11 mouse cellular contexts compared by ENCODE assay signal in genomic region chr5:146385989-146386388, GRCm38 (mm10). TPM values are rescaled to one million over a fixed set of nuclear protein-coding genes. Genes with fewer than 3 reads are reported as not detected.
DNase-seq lines count a peak whose midpoint lies in the region; ATAC-seq and TF ChIP-seq lines count a peak whose summit lies in the region.
"Had no signal": no experiment of that assay in that cellular context is flagged by ENCODE, and none has a peak within 500 bp of the region (broad histone marks: within the 10 kb centered on the region; RNA-seq: fewer than 3 reads in every experiment).

No protein-coding gene starts in this region.

- no peak for ATAC-seq in midbrain, embryonic 13.5 days
- no peak for ATAC-seq in lung, postnatal 0 days

- WGBS in heart, embryonic 10.5 days, result 24% methylated on average over 13 of the region's 13 CpGs
- WGBS in hindbrain, embryonic 10.5 days, result 3% methylated on average over 13 of the region's 13 CpGs
- WGBS in midbrain, embryonic 13.5 days, result 2% methylated on average over 13 of the region's 13 CpGs
- 26% methylated on average over 13 of the region's 13 CpGs for WGBS in lung, postnatal 0 days

- H3K4me3 ChIP-seq in heart, embryonic 10.5 days, result peak overlapping the region; percentile 82; the same call in 1 of the 2 replicates
- H3K4me3 ChIP-seq in hindbrain, embryonic 10.5 days, result peak overlapping the region; percentile 84
- H3K4me3 ChIP-seq in midbrain, embryonic 13.5 days (replicated peaks), result peak overlapping the region; percentile 78
- H3K4me3 ChIP-seq in lung, postnatal 0 days (ENCODE audit: low read depth, low read length), result no peak overlapping the region

- H3K27me3 ChIP-seq in heart, embryonic 10.5 days (ENCODE audit: insufficient read depth, poor library complexity, severe bottlenecking), result peaks cover 16% of the 10 kb centered on the region; the same call in 1 of the 2 replicates
- H3K27me3 ChIP-seq in hindbrain, embryonic 10.5 days (ENCODE audit: insufficient read depth, poor library complexity, severe bottlenecking), result no peaks in the 10 kb centered on the region
- H3K27me3 ChIP-seq in midbrain, embryonic 13.5 days, result no peaks in the 10 kb centered on the region
- H3K27me3 ChIP-seq in lung, postnatal 0 days (replicated peaks; ENCODE audit: insufficient read depth, low read length), result 0 out of 2 replicates have a peak, but pooled peaks cover 3% of the 10 kb centered on the region

- 0 out of 2 replicates have a peak, but pooled peaks cover 2% of the 10 kb centered on the region for H3K36me3 ChIP-seq in heart, embryonic 10.5 days
- peaks cover 16% of the 10 kb centered on the region for H3K36me3 ChIP-seq in hindbrain, embryonic 10.5 days
- H3K36me3 ChIP-seq in midbrain, embryonic 13.5 days, result 0 out of 2 replicates have a peak, but pooled peaks cover 2% of the 10 kb centered on the region
- H3K36me3 ChIP-seq in lung, postnatal 0 days (ENCODE audit: insufficient read depth, low read length), result no peaks in the 10 kb centered on the region

- H3K9ac ChIP-seq in midbrain, embryonic 13.5 days (replicated peaks), result peak overlapping the region; percentile 74
- no peak overlapping the region for H3K9ac ChIP-seq in lung, postnatal 0 days (replicated peaks; ENCODE audit: low read depth)

- DNase-seq in heart, embryonic 10.5 days (ENCODE audit: low spot score), result no peak
- DNase-seq in heart, postnatal 10 days, result no peak
- peak; percentile 90 for DNase-seq in ZHBTc4 (ENCODE audit: low read depth, low spot score)
- DNase-seq in hindbrain, embryonic 10.5 days (ENCODE audit: low spot score), result peak; percentile 67
- DNase-seq in gastrocnemius, postnatal 10 days, result no peak
- no peak for DNase-seq in natural killer cell, adult 2 months (ENCODE audit: low spot score in 2 of 2)
- DNase-seq in lung, postnatal 0 days (ENCODE audit: low spot score), result no peak
- DNase-seq: B cell, adult 2 months; layer of hippocampus, postnatal 36 days had no signal

- intact Hi-C loops in heart, postnatal 10 days (cut with DNase I), result no loop called here

- H3K4me1 ChIP-seq in heart, embryonic 10.5 days, result peaks cover 6% of the 10 kb centered on the region; the same call in 1 of the 2 replicates
- peaks cover 14% of the 10 kb centered on the region for H3K4me1 ChIP-seq in hindbrain, embryonic 10.5 days (replicated peaks)
- peaks cover 8% of the 10 kb centered on the region for H3K4me1 ChIP-seq in midbrain, embryonic 13.5 days (replicated peaks)
- H3K4me1 ChIP-seq in lung, postnatal 0 days (ENCODE audit: insufficient read depth, low read depth, low read length), result no peaks in the 10 kb centered on the region

- TF ChIP-seq EP300 in lung, postnatal 0 days (IDR thresholded peaks at IDR 0.05), result no peak

- no peak for TF ChIP-seq CTCF in lung, postnatal 0 days (IDR thresholded peaks at IDR 0.05)

- H3K4me2 ChIP-seq in midbrain, embryonic 13.5 days (replicated peaks), result peak overlapping the region; percentile 70
- no peak overlapping the region; the same call in 1 of the 2 replicates for H3K4me2 ChIP-seq in lung, postnatal 0 days (replicated peaks; ENCODE audit: low read depth, low read length)

- H3K9me3 ChIP-seq in heart, embryonic 10.5 days, result no peaks in the 10 kb centered on the region
- H3K9me3 ChIP-seq in hindbrain, embryonic 10.5 days, result peaks cover 11% of the 10 kb centered on the region; the same call in 1 of the 2 replicates
- 0 out of 2 replicates have a peak, but pooled peaks cover 3% of the 10 kb centered on the region for H3K9me3 ChIP-seq in midbrain, embryonic 13.5 days
- no peaks in the 10 kb centered on the region for H3K9me3 ChIP-seq in lung, postnatal 0 days (ENCODE audit: low read length)

- no peak overlapping the region for H3K27ac ChIP-seq in heart, embryonic 10.5 days
- H3K27ac ChIP-seq in hindbrain, embryonic 10.5 days, result peak overlapping the region; percentile 96
- peak overlapping the region; percentile 10; the same call in 1 of the 2 replicates for H3K27ac ChIP-seq in midbrain, embryonic 13.5 days
- no peak overlapping the region for H3K27ac ChIP-seq in lung, postnatal 0 days (ENCODE audit: low read length)

RNA-seq across cellular contexts. Expression of gene Wasf3, which starts 1.2 kb away (rescaled TPM):
- polyA plus RNA-seq in heart, embryonic 10.5 days (2016; fragmentation: Nextera tagmentation; extraction: Ambion mirVana), result 0.69 and 2.0 TPM in 2 replicates
- total RNA-seq in heart, postnatal 10 days (2021), result under 1 TPM; 0.50 to 0.53 TPM
- 13.1 and 16.7 TPM in 2 replicates for polyA plus RNA-seq in hindbrain, embryonic 10.5 days (2016; fragmentation: Nextera tagmentation; extraction: Ambion mirVana)
- polyA plus RNA-seq in midbrain, embryonic 13.5 days (2015; fragmentation: Nextera tagmentation; extraction: Ambion mirVana), result 11.5 and 12.1 TPM in 2 replicates
- 1 to 10 TPM; 1.6 TPM for total RNA-seq in gastrocnemius, postnatal 10 days (2021)
- polyA plus RNA-seq in lung, postnatal 0 days (2015; fragmentation: Nextera tagmentation; extraction: Ambion mirVana), result 0.31 and 0.37 TPM in 2 replicates
- total RNA-seq: granulocyte monocyte progenitor cell, adult 5-6 weeks had no signal

Comparison
In these comparisons a context has a peak if more than half of its experiments do, and no peak if none do; other contexts are left out.
1. DNase-seq: peak in ZHBTc4 (single experiment) and hindbrain, embryonic 10.5 days (single experiment); none in heart, embryonic 10.5 days (single experiment), heart, postnatal 10 days (0 of 2), gastrocnemius, postnatal 10 days (single experiment), natural killer cell, adult 2 months (0 of 2) and lung, postnatal 0 days (single experiment).
2. H3K27ac ChIP-seq: peak in hindbrain, embryonic 10.5 days (single experiment) and midbrain, embryonic 13.5 days (single experiment); none in heart, embryonic 10.5 days (single experiment) and lung, postnatal 0 days (single experiment).